Mouse (Mus musculus) C2C12 (cell line): ENCODE measurements around the gene Itpr1. TPM values are rescaled to one million over a fixed set of nuclear protein-coding genes. Genes with fewer than 3 reads are reported as not detected.
A peak's percentile ranks its signal among the peaks of the same experiment; 100 is the strongest.
"Not testable (repeated sequence)": the region's sequence is repeated elsewhere in the genome, so short reads cannot be mapped to it uniquely, and the experiment has no call there.

Experiments used
- H3K27me3 ChIP-seq: one replicate; pipeline ENCODE4 v1.6.1; 2011; ENCODE audit not compliant: control insufficient read depth, insufficient read depth, insufficient read length
- H3K36me3 ChIP-seq: one replicate; pipeline ENCODE4 v1.6.1; 2011; ENCODE audit not compliant: control insufficient read depth, insufficient read depth
- H3K4me3 ChIP-seq: one replicate; pipeline ENCODE4 v1.5.1; 2011; ENCODE audit warnings: mild to moderate bottlenecking, control low read depth; ENCODE audit not compliant: poor library complexity, insufficient read depth, severe bottlenecking
- H3K79me2 ChIP-seq: one replicate; pipeline ENCODE4 v1.6.1; 2011; ENCODE audit not compliant: control insufficient read depth, insufficient read depth
- H3K79me3 ChIP-seq: one replicate; pipeline ENCODE4 v1.6.1; 2011; ENCODE audit warnings: low read depth, control low read depth
- H3ac ChIP-seq: one replicate; pipeline ENCODE3; 2011; ENCODE audit warnings: low read depth; ENCODE audit not compliant: control insufficient read depth, insufficient read length
- CEBPB ChIP-seq: IDR thresholded peaks from one replicate; pipeline ENCODE4 v1.6.1; 2011; ENCODE audit warnings: low read depth, mild to moderate bottlenecking, control low read depth, moderate library complexity
- CTCF ChIP-seq: IDR thresholded peaks from one replicate; pipeline ENCODE4 v1.5.1; 2011; ENCODE audit not compliant: control insufficient read depth, insufficient read depth, insufficient read length
- FOSL1 ChIP-seq: IDR thresholded peaks from one replicate; pipeline ENCODE4 v1.8.0; 2011; ENCODE audit warnings: mild to moderate bottlenecking, low read length; ENCODE audit not compliant: poor library complexity, insufficient read depth, severe bottlenecking
- MAX ChIP-seq: IDR thresholded peaks from one replicate; pipeline ENCODE4 v1.6.1; 2011; ENCODE audit warnings: mild to moderate bottlenecking, control low read depth
- MYOD1 ChIP-seq: IDR thresholded peaks from one replicate; pipeline ENCODE4 v1.6.1; 2011; ENCODE audit warnings: low read depth; ENCODE audit not compliant: control insufficient read depth, insufficient read length
- MYOG ChIP-seq: IDR thresholded peaks from one replicate; pipeline ENCODE4 v1.6.1; 2011; ENCODE audit not compliant: control insufficient read depth, insufficient read length; ENCODE audit errors: extremely low read depth
- USF1 ChIP-seq: IDR thresholded peaks from one replicate; pipeline ENCODE4 v1.6.1; 2011; ENCODE audit warnings: low read depth, mild to moderate bottlenecking, control low read depth, moderate library complexity
- polyA plus RNA-seq: library from polyadenylated mRNA; unstranded; fragments of >200 nt; fragmentation: generic; extraction: Trizol; gene quantifications from one replicate; pipeline ENCODE4 v1.2.1, GENCODE M21; 2012; ENCODE audit warnings: missing spikeins

Gene Itpr1
- polyA plus RNA-seq, 1 experiment = 4.9 TPM

DNA sequence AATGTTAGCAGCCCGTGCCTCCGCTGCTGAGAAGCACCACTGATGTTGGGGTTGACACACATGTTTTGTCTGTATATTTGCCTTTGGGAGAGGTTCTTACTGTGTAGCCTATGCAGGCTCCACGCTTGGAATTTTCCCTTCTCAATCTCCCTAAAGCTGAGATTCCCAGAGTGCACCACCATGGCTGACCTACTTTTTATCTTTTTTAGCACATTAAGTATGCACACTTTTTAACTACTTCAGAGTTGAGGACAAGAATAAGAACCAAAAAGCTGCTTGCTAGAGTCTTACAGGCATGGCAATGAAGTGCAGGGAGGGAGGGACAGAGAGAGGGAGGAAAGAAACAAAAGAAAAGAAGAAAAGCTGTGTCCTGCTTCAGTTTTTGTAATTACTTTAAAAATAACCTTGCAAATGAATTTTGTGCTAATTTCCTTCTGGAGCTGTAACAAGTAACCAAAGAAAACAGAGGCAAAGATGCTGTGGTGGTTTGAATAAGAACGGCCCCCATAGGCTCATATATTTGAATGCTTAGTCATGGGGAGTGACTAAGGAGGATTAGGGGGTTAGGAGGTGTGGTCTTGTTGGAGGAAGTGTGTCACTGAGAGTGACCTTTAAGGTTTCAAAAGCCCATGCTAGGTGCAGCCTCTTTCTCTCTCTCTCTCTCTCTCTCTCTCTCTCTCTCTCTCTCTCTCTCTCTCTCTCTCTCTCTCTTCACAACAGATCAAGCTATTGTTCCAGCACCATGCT, 344.9 kb downstream of the Itpr1 start:
- no peak for TF ChIP-seq CEBPB
- no peak for TF ChIP-seq MYOG
- no peak for TF ChIP-seq MYOD1
- TF ChIP-seq FOSL1 = no peak
- TF ChIP-seq USF1 = no peak
- TF ChIP-seq CTCF = no peak
- no peak for TF ChIP-seq MAX
- H3K4me3 ChIP-seq = no peak overlapping the region

DNA sequence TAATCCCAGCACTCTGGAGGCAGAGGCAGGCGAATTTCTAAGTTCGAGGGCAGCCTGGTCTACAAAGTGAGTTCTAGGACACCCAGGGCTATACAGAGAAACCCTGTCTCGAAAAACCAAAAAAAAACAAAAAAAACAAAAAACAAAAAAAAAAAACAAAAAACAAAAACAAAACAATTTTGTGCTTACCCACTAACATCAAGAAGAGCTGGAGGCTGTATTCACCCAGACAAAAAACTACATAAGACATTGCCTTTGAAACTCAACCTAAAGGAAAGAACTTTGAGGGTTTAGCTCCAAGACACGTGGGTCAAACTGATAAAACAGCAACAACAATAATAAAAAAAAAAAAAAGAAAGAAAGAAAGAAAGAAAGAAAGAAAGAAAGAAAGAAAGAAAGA, 346.3 kb downstream of the Itpr1 start:
- H3K79me3 ChIP-seq, H3K4me3 ChIP-seq, H3ac ChIP-seq, H3K27me3 ChIP-seq, H3K79me2 ChIP-seq, H3K36me3 ChIP-seq: not testable (repeated sequence)

More for the DNA sequence above, 344.9 kb downstream of the Itpr1 start:
- Histone ChIP-seq H3K79me3 (no peaks in the 10 kb centered on the region), H3K79me2 (no peaks in the 10 kb centered on the region), H3ac (no peak overlapping the region), H3K27me3 (no peaks in the 10 kb centered on the region), H3K36me3 (no peaks in the 10 kb centered on the region)

DNA sequence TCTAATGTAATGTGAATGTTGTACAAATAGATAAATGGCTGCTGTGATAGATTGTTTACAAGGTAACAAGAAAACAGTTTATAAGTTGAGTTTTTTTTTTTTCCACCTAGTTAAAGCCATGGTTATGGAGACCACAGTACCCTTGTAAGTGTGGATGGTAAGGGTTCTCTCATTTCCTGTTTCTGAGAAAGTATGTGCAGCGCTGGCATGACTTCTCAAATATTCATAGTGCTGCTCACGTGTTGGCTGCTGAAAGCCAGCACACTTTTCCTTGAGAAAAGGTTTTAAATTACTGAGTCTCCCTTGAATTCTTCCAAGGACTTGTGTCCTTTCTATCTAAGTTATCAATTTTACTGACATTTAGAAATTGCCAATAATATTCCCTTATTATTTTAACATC, 350.1 kb downstream of the Itpr1 start:
- H3K36me3 ChIP-seq = no peaks in the 10 kb centered on the region
- H3K27me3 ChIP-seq = no peaks in the 10 kb centered on the region
- no peak overlapping the region for H3K4me3 ChIP-seq
- H3K79me3 ChIP-seq = no peaks in the 10 kb centered on the region
- no peaks in the 10 kb centered on the region for H3K79me2 ChIP-seq
- no peak overlapping the region for H3ac ChIP-seq
- no peak for TF ChIP-seq FOSL1
- no peak for TF ChIP-seq CEBPB
- no peak for TF ChIP-seq MYOD1
- no peak for TF ChIP-seq MAX
- no peak for TF ChIP-seq MYOG
- no peak for TF ChIP-seq USF1

DNA sequence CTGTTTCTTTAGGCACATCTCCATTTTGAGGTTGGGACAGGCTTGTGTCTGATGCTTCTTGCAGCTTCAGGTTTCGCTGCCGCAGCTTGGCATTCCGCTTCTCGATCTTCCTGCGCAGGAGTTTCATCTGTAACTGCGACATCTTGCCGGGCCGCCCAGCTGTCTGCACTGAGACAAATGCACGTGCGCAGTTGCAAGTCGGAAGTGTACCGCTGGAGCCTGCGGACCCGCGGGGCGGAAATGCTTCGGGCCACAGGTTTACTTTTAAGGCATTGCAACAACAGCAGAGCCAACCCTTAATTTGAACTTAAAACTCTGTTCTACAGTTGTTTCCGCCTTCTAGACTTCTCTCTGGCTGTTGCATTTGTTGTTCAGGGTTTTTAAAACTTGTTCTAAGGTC, 352.6 kb downstream of the Itpr1 start:
- H3K4me3 ChIP-seq, H3K36me3 ChIP-seq, H3K79me2 ChIP-seq, H3ac ChIP-seq, H3K79me3 ChIP-seq, H3K27me3 ChIP-seq: not testable (repeated sequence)

DNA sequence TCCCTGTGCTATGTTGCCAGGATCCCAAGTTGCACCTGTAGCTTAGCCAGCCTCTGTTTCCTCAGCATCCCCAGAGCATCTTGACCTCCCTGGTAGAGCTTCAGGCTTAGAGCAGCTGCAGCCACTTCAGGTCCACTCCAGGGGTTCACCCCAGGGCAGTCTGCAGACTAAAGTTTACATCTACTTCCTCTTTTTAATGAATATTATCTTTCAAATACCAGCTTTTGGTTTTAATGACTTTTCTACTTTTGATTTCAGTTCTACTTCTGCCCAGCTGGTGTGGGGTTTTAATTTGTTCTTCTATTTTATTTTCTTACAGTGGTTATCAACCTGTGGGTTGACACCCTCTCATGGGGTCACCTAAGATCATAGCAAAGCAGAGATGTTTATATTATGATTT, 353.7 kb downstream of the Itpr1 start:
- Histone ChIP-seq H3K79me3 (no peaks in the 10 kb centered on the region), H3K4me3 (no peak overlapping the region), H3K79me2 (no peaks in the 10 kb centered on the region), H3ac (no peak overlapping the region), H3K36me3 (no peaks in the 10 kb centered on the region), H3K27me3 (no peaks in the 10 kb centered on the region)
- TF ChIP-seq MYOD1 = no peak
- no peak for TF ChIP-seq MYOG
- TF ChIP-seq CTCF = no peak
- no peak for TF ChIP-seq FOSL1
- no peak for TF ChIP-seq CEBPB
- TF ChIP-seq USF1 = no peak
- TF ChIP-seq MAX = no peak

DNA sequence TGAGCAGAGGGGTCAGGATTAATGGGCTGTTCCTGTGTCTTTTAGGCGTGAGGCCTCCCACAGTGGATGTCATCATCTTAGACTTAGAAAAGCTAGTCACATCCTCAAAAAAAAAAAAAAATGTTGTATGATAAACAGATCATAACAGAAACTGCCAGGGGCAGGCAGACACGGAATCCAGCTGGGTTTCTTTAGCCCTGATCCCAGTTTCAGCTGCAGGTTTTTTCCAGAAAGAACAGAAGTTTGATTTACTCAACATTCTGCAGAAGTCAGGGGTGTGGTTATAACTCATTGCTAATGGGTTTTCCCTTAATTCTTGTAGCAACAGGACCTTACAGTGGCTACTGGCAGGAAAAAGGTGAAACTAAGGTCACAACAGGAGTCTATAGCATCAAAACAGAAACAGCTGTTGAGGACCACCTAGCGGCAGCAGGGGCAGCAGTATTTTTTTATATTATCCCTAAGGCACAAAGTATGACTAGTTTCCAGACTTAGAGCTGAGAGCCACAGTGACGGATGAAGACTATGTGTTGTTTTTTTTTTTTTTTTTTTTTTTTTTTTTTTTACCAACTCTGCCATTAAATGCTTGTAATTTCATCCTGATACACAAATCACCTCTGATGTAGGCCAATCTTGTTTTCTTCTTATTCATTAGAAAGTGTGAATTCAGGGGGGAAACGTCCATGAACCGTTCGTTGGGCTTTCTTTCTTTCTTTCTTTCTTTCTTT, 356.7 kb downstream of the Itpr1 start:
- no peak overlapping the region for H3ac ChIP-seq
- no peak overlapping the region for H3K4me3 ChIP-seq
- H3K79me2 ChIP-seq = no peaks in the 10 kb centered on the region
- no peaks in the 10 kb centered on the region for H3K79me3 ChIP-seq
- no peaks in the 10 kb centered on the region for H3K27me3 ChIP-seq
- TF ChIP-seq CEBPB = no peak
- TF ChIP-seq USF1 = no peak
- no peak for TF ChIP-seq MAX
- peak; percentile 6 for TF ChIP-seq MYOD1
- TF ChIP-seq CTCF = no peak
- no peaks in the 10 kb centered on the region for H3K36me3 ChIP-seq
